Mouse (Mus musculus) MEL (cell line): ENCODE measurements at regions not wholly inside any gene's neighbourhood (a gene's known extent, or its start where the extent isn't known, plus 50 kb on each side); places are given as distances from the start of the nearest gene placed in this dataset.

Experiments used
- DNase-seq: peaks from one replicate; pipeline ENCODE4 v3.0.0; 2011; ENCODE audit warnings: low read depth, low spot score
- H3K27ac ChIP-seq: 2 replicates; pipeline ENCODE4 v1.5.1; 2012; ENCODE audit warnings: low read depth, mild to moderate bottlenecking, control low read depth, low read length, moderate library complexity; ENCODE audit not compliant: control insufficient read depth
- H3K27me3 ChIP-seq, 2 experiments: fragments of 150-350 bp in 1 of 2; sonication (generic) in 1 of 2; 2 replicates each; pipeline ENCODE4 v1.6.1; 2012; ENCODE audit warnings: low read length in 2 of 2, mild to moderate bottlenecking in 2 of 2, improper control_type of control experiment in 1 of 2, moderate library complexity in 1 of 2; ENCODE audit not compliant: insufficient read depth in 2 of 2, control insufficient read depth in 1 of 2
- H3K36me3 ChIP-seq, 2 experiments: 2 replicates each; pipeline ENCODE4 v1.6.1; 2012 to 2014; ENCODE audit warnings: low read length in 2 of 2, improper control_type of control experiment in 1 of 2, inconsistent platforms in 1 of 2, mild to moderate bottlenecking in 1 of 2; ENCODE audit not compliant: insufficient read depth in 2 of 2, control insufficient read depth in 1 of 2
- H3K4me1 ChIP-seq, 2 experiments: fragments of 150-350 bp in 1 of 2; sonication (generic) in 1 of 2; 2 replicates each; pipeline ENCODE4 v1.6.1; 2012; ENCODE audit warnings: low read length in 2 of 2, improper control_type of control experiment in 1 of 2, mild to moderate bottlenecking in 1 of 2; ENCODE audit not compliant: insufficient read depth in 2 of 2, control insufficient read depth in 1 of 2
- H3K4me3 ChIP-seq, 2 experiments: fragments of 150-350 bp in 1 of 2; sonication (generic) in 1 of 2; 2 replicates each; pipeline ENCODE4 v1.5.1; 2012; ENCODE audit warnings: low read depth in 2 of 2, low read length in 2 of 2, mild to moderate bottlenecking in 2 of 2, moderate library complexity in 2 of 2, control low read depth in 1 of 2, improper control_type of control experiment in 1 of 2; ENCODE audit not compliant: control insufficient read depth in 1 of 2, insufficient read depth in 1 of 2
- H3K79me2 ChIP-seq: 2 replicates; pipeline ENCODE4 v1.6.1; 2012; ENCODE audit warnings: mild to moderate bottlenecking, low read length, moderate library complexity; ENCODE audit not compliant: control insufficient read depth, poor library complexity, insufficient read depth
- H3K9ac ChIP-seq: 2 replicates; pipeline ENCODE4 v1.6.1; 2012; ENCODE audit warnings: low read depth, mild to moderate bottlenecking, control low read depth, low read length, moderate library complexity; ENCODE audit not compliant: control insufficient read depth, poor library complexity, severe bottlenecking
- H3K9me3 ChIP-seq: fragments of 150-350 bp; sonication (generic); replicated peaks from 2 replicates; pipeline ENCODE4 v1.6.1; 2012; ENCODE audit warnings: mild to moderate bottlenecking, low read length, improper control_type of control experiment, moderate library complexity; ENCODE audit not compliant: insufficient read depth
- BHLHE40 ChIP-seq: IDR thresholded peaks from 2 replicates; pipeline ENCODE4 v1.6.1; 2012; ENCODE audit warnings: low read depth, mild to moderate bottlenecking, inconsistent platforms, low read length, improper control_type of control experiment, borderline replicate concordance
- CHD1 ChIP-seq: IDR thresholded peaks from 2 replicates; pipeline ENCODE4 v1.6.1; 2012; ENCODE audit warnings: low read depth, mild to moderate bottlenecking, inconsistent platforms, low read length, improper control_type of control experiment
- GABPA ChIP-seq: IDR thresholded peaks from 2 replicates; pipeline ENCODE4 v1.6.1; 2012; ENCODE audit warnings: low read depth, mild to moderate bottlenecking, inconsistent platforms, low read length, improper control_type of control experiment, moderate library complexity
- HCFC1 ChIP-seq: IDR thresholded peaks from 2 replicates; pipeline ENCODE4 v1.6.1; 2012; ENCODE audit warnings: low read depth, mild to moderate bottlenecking, inconsistent platforms, low read length, improper control_type of control experiment, moderate library complexity
- MAX ChIP-seq: IDR thresholded peaks from 2 replicates; pipeline ENCODE4 v1.6.1; 2011; ENCODE audit warnings: low read length, improper control_type of control experiment
- MEF2A ChIP-seq: IDR thresholded peaks from 2 replicates; pipeline ENCODE4 v1.6.1; 2014; ENCODE audit warnings: low read depth, mild to moderate bottlenecking, inconsistent platforms, low read length, improper control_type of control experiment; ENCODE audit not compliant: poor library complexity, insufficient replicate concordance, severe bottlenecking; ENCODE audit errors: extremely low read depth
- MXI1 ChIP-seq: IDR thresholded peaks from 2 replicates; pipeline ENCODE4 v1.6.1; 2011; ENCODE audit warnings: mild to moderate bottlenecking, low read depth, low read length, improper control_type of control experiment
- NELFE ChIP-seq: IDR thresholded peaks from 2 replicates; pipeline ENCODE4 v1.6.1; 2011; ENCODE audit warnings: low read depth, low read length, improper control_type of control experiment
- NRF1 ChIP-seq: IDR thresholded peaks from 2 replicates; pipeline ENCODE4 v1.6.1; 2014; ENCODE audit warnings: low read depth, mild to moderate bottlenecking, inconsistent platforms, low read length, improper control_type of control experiment, moderate library complexity; ENCODE audit not compliant: poor library complexity, insufficient read depth, severe bottlenecking
- POLR2AphosphoS5 ChIP-seq: IDR thresholded peaks from 2 replicates; pipeline ENCODE4 v1.6.1; 2012; ENCODE audit warnings: low read depth, borderline replicate concordance, mild to moderate bottlenecking, inconsistent platforms, low read length, moderate library complexity, mixed read lengths
- TAL1 ChIP-seq: IDR thresholded peaks from 2 replicates; pipeline ENCODE4 v1.6.1; 2012; ENCODE audit warnings: mild to moderate bottlenecking, inconsistent platforms, low read length, moderate library complexity, mixed read lengths
- TBP ChIP-seq: IDR thresholded peaks from 2 replicates; pipeline ENCODE4 v1.8.0; 2011; ENCODE audit warnings: low read depth, low read length, improper control_type of control experiment
- USF1 ChIP-seq: IDR thresholded peaks from 2 replicates; pipeline ENCODE4 v1.6.1; 2014; ENCODE audit warnings: low read depth, mild to moderate bottlenecking, inconsistent platforms, low read length, improper control_type of control experiment, moderate library complexity
- USF2 ChIP-seq, 2 experiments: IDR thresholded peaks; 2 replicates each; pipeline ENCODE4 v1.6.1; 2011 to 2012; ENCODE audit warnings: improper control_type of control experiment in 2 of 2, low read length in 2 of 2, borderline replicate concordance in 1 of 2, inconsistent platforms in 1 of 2, low read depth in 1 of 2, mild to moderate bottlenecking in 1 of 2; ENCODE audit not compliant: insufficient read depth in 1 of 2
- ZMIZ1 ChIP-seq: IDR thresholded peaks from 2 replicates; pipeline ENCODE4 v1.6.1; 2012; ENCODE audit warnings: low read depth, mild to moderate bottlenecking, inconsistent platforms, low read length, improper control_type of control experiment, moderate library complexity

GRCm38 (mm10) chr3:149757910-149758592 is 767.7 kb upstream of the Adgrl2 start:
- H3K4me3 ChIP-seq = no peak overlapping the region
- H3K9ac ChIP-seq = no peak overlapping the region
- TF ChIP-seq POLR2AphosphoS5 (no peak), NELFE (no peak), MXI1 (no peak), ZMIZ1 (no peak), HCFC1 (no peak)
- TF ChIP-seq, all 39 proteins: peak for 0
- Histone ChIP-seq H3K79me2 (no peaks in the 10 kb centered on the region), H3K9me3 (no peaks in the 10 kb centered on the region), H3K27ac (no peak overlapping the region), H3K4me1 (no peaks in the 10 kb centered on the region), H3K27me3 (no peaks in the 10 kb centered on the region), H3K36me3 (no peaks in the 10 kb centered on the region)
- DNase-seq = no peak

GRCm38 (mm10) chr3:149736069-149736468 is 745.7 kb upstream of the Adgrl2 start:
- no peak for TF ChIP-seq BHLHE40
- TF ChIP-seq USF2 (IDR thresholded peaks at IDR 0.05; ENCODE audit: borderline replicate concordance in 1 of 2, insufficient read depth in 1 of 2, low read depth in 1 of 2, low read length in 2 of 2) = no peak
- TF ChIP-seq NELFE = no peak
- TF ChIP-seq MAX = no peak
- TF ChIP-seq TAL1 = no peak
- no peak for TF ChIP-seq ZMIZ1
- no peak for TF ChIP-seq GABPA
- TF ChIP-seq USF1 = no peak
- no peak for TF ChIP-seq MEF2A
- no peak for TF ChIP-seq TBP
- no peak for TF ChIP-seq CHD1
- no peak for TF ChIP-seq NRF1
- H3K4me3 ChIP-seq = no peak overlapping the region
- H3K9ac ChIP-seq = no peak overlapping the region
- H3K4me1 ChIP-seq = no peaks in the 10 kb centered on the region
- H3K36me3 ChIP-seq = no peaks in the 10 kb centered on the region; a peak in 1 of 4 replicates
- no peak for DNase-seq
- no peaks in the 10 kb centered on the region for H3K27me3 ChIP-seq
- no peak overlapping the region for H3K27ac ChIP-seq
- H3K79me2 ChIP-seq = no peaks in the 10 kb centered on the region
- no peaks in the 10 kb centered on the region for H3K9me3 ChIP-seq
